Mouse (Mus musculus) midbrain, embryonic 11.5 days (tissue): ENCODE measurements at regions not wholly inside any gene's neighbourhood (a gene's known extent, or its start where the extent isn't known, plus 50 kb on each side); places are given as distances from the start of the nearest gene placed in this dataset.
A peak's percentile ranks its signal among the peaks of the same experiment; 100 is the strongest.

Experiments used
- ATAC-seq: fragments of 200-750 bp; cut with Nextera tagmentation; 2 replicates; pipeline ENCODE4 v1.8.0; 2017; ENCODE audit warnings: moderate TSS enrichment, moderate library complexity; ENCODE audit not compliant: low FRiP score
- DNase-seq: peaks from one replicate; pipeline ENCODE4 v3.0.0; 2015; ENCODE audit warnings: low spot score; ENCODE audit errors: missing footprints
- H3K27ac ChIP-seq: fragments of 300-500 bp; sonication (generic); 2 replicates; pipeline ENCODE4 v1.5.1; 2014; ENCODE audit warnings: low read depth, low read length
- H3K27me3 ChIP-seq: fragments of 300-500 bp; sonication (generic); 2 replicates; pipeline ENCODE4 v1.6.1; 2014; ENCODE audit warnings: mild to moderate bottlenecking, low read length, moderate library complexity, mixed read lengths; ENCODE audit not compliant: control insufficient read depth, insufficient read depth
- H3K36me3 ChIP-seq: fragments of 300-500 bp; sonication (generic); 2 replicates; pipeline ENCODE4 v1.6.1; 2014; ENCODE audit warnings: mild to moderate bottlenecking, low read length, moderate library complexity, mixed read lengths; ENCODE audit not compliant: control insufficient read depth, insufficient read depth
- H3K4me1 ChIP-seq: fragments of 300-500 bp; sonication (generic); 2 replicates; pipeline ENCODE4 v1.6.1; 2014; ENCODE audit warnings: low read length; ENCODE audit not compliant: control insufficient read depth, insufficient read depth
- H3K4me2 ChIP-seq: fragments of 300-500 bp; sonication (generic); 2 replicates; pipeline ENCODE4 v1.6.1; 2014; ENCODE audit warnings: mild to moderate bottlenecking, moderate library complexity
- H3K4me3 ChIP-seq: fragments of 300-500 bp; sonication (generic); 2 replicates; pipeline ENCODE4 v1.5.1; 2014; ENCODE audit warnings: low read depth, low read length
- H3K9ac ChIP-seq: fragments of 300-500 bp; sonication (generic); 2 replicates; pipeline ENCODE4 v1.6.1; 2014; ENCODE audit warnings: low read length
- H3K9me3 ChIP-seq: fragments of 300-500 bp; sonication (generic); 2 replicates; pipeline ENCODE4 v1.6.1; 2016; ENCODE audit warnings: low read length; ENCODE audit not compliant: control insufficient read depth
- WGBS: fragments of 180-500 bp; shearing (Covaris S2); extraction: QIAGEN DNeasy Blood & Tissue Kit; methylation state at CpG from one replicate; pipeline ENCODE4 v1.1.7; 2014; 5-methylcytosine and 5-hydroxymethylcytosine counted together

GRCm38 (mm10) chr4:142527080-142527479 lies 287.9 kb upstream of the Kazn start:
- Histone ChIP-seq H3K27ac (no peak overlapping the region), H3K27me3 (no peaks in the 10 kb centered on the region), H3K4me3 (no peak overlapping the region), H3K9me3 (no peaks in the 10 kb centered on the region; the same call in 1 of the 2 replicates), H3K4me2 (no peak overlapping the region), H3K9ac (no peak overlapping the region), H3K4me1 (no peaks in the 10 kb centered on the region), H3K36me3 (no peaks in the 10 kb centered on the region)
- DNase-seq (peak; percentile 70), ATAC-seq (no peak)
- WGBS = 50% methylated on average over 6 of the region's 6 CpGs

GRCm38 (mm10) chr4:142517478-142518455 lies 278.6 kb upstream of the Kazn start:
- no peaks in the 10 kb centered on the region for H3K36me3 ChIP-seq
- H3K4me3 ChIP-seq = no peak overlapping the region
- H3K4me1 ChIP-seq = 0 out of 2 replicates have a peak, but pooled peaks cover 2% of the 10 kb centered on the region
- no peaks in the 10 kb centered on the region for H3K27me3 ChIP-seq
- 66% methylated on average over 21 of the region's 21 CpGs for WGBS
- DNase-seq (peak; percentile 84), ATAC-seq (peak; percentile 50; the same call in 1 of the 2 replicates)
- no peak overlapping the region for H3K27ac ChIP-seq
- H3K9ac ChIP-seq = no peak overlapping the region
- no peaks in the 10 kb centered on the region for H3K9me3 ChIP-seq
- no peak overlapping the region for H3K4me2 ChIP-seq

- Histone ChIP-seq H3K27ac (no peak overlapping the region), H3K9me3 (no peaks in the 10 kb centered on the region), H3K9ac (no peak overlapping the region), H3K4me1 (0 out of 2 replicates have a peak, but pooled peaks cover 2% of the 10 kb centered on the region), H3K27me3 (no peaks in the 10 kb centered on the region), H3K4me2 (no peak overlapping the region), H3K36me3 (no peaks in the 10 kb centered on the region), H3K4me3 (no peak overlapping the region)
- ATAC-seq (no peak), DNase-seq (no peak)
- WGBS = 93% methylated on average over 4 of the region's 4 CpGs
Observed at GRCm38 (mm10) chr4:142514751-142515150, 275.6 kb upstream of the Kazn start.

GRCm38 (mm10) chr4:142509386-142509785 lies 270.2 kb upstream of the Kazn start:
- H3K4me2 ChIP-seq = no peak overlapping the region
- H3K27ac ChIP-seq = no peak overlapping the region
- no peaks in the 10 kb centered on the region for H3K36me3 ChIP-seq
- no peak for DNase-seq
- no peaks in the 10 kb centered on the region for H3K9me3 ChIP-seq
- no peak for ATAC-seq
- no peaks in the 10 kb centered on the region for H3K27me3 ChIP-seq
- no peak overlapping the region for H3K9ac ChIP-seq
- H3K4me1 ChIP-seq = peaks cover 7% of the 10 kb centered on the region; the same call in 1 of the 2 replicates
- H3K4me3 ChIP-seq = no peak overlapping the region
- 88% methylated on average over 2 of the region's 2 CpGs for WGBS

- H3K27ac ChIP-seq = no peak overlapping the region
- H3K4me2 ChIP-seq = no peak overlapping the region
- DNase-seq (peak; percentile 41), ATAC-seq (no peak)
- 13% methylated on average over 12 of the region's 13 CpGs for WGBS
- no peak overlapping the region for H3K4me3 ChIP-seq
- H3K36me3 ChIP-seq = no peaks in the 10 kb centered on the region
- no peaks in the 10 kb centered on the region for H3K27me3 ChIP-seq
- H3K9ac ChIP-seq = no peak overlapping the region
- H3K9me3 ChIP-seq = no peaks in the 10 kb centered on the region
- peaks cover 7% of the 10 kb centered on the region; the same call in 1 of the 2 replicates for H3K4me1 ChIP-seq
Observed at GRCm38 (mm10) chr4:142506383-142507211, 267.4 kb upstream of the Kazn start.

GRCm38 (mm10) chr4:142503761-142504160 lies 264.6 kb upstream of the Kazn start:
- DNase-seq (no peak), ATAC-seq (no peak)
- Histone ChIP-seq H3K4me1 (peaks cover 7% of the 10 kb centered on the region; the same call in 1 of the 2 replicates), H3K9ac (no peak overlapping the region), H3K9me3 (no peaks in the 10 kb centered on the region), H3K36me3 (no peaks in the 10 kb centered on the region), H3K4me2 (no peak overlapping the region), H3K27me3 (no peaks in the 10 kb centered on the region), H3K4me3 (no peak overlapping the region), H3K27ac (no peak overlapping the region)
- WGBS = 93% methylated on average over 15 of the region's 15 CpGs

GRCm38 (mm10) chr4:142501177-142501576 lies 262.0 kb upstream of the Kazn start:
- DNase-seq (no peak), ATAC-seq (no peak)
- H3K27ac ChIP-seq = no peak overlapping the region
- no peak overlapping the region for H3K4me2 ChIP-seq
- no peaks in the 10 kb centered on the region for H3K36me3 ChIP-seq
- no peaks in the 10 kb centered on the region for H3K9me3 ChIP-seq
- no peaks in the 10 kb centered on the region; the same call in 1 of the 2 replicates for H3K27me3 ChIP-seq
- peaks cover under 1% of the 10 kb centered on the region; the same call in 1 of the 2 replicates for H3K4me1 ChIP-seq
- 91% methylated on average over 8 of the region's 8 CpGs for whole genome bisulfite sequencing
- H3K9ac ChIP-seq = no peak overlapping the region
- no peak overlapping the region for H3K4me3 ChIP-seq

GRCm38 (mm10) chr4:142500541-142500940 lies 261.3 kb upstream of the Kazn start:
- no peak for ATAC-seq
- 89% methylated on average over 7 of the region's 7 CpGs for WGBS
- no peak overlapping the region for H3K27ac ChIP-seq
- H3K36me3 ChIP-seq = no peaks in the 10 kb centered on the region
- no peaks in the 10 kb centered on the region for H3K9me3 ChIP-seq
- peak; percentile 51 for DNase-seq
- H3K9ac ChIP-seq = no peak overlapping the region
- H3K4me1 ChIP-seq = no peaks in the 10 kb centered on the region
- H3K4me3 ChIP-seq = no peak overlapping the region
- H3K4me2 ChIP-seq = no peak overlapping the region
- H3K27me3 ChIP-seq = no peaks in the 10 kb centered on the region; the same call in 1 of the 2 replicates
